ENCODE assay signal across 13 mouse cellular contexts in genomic region chr2:168669762-168670161, GRCm38 (mm10).
A peak's percentile ranks its signal among the peaks of the same experiment; 100 is the strongest.
DNase-seq lines count a peak whose midpoint lies in the region; ATAC-seq and TF ChIP-seq lines count a peak whose summit lies in the region.
"Had no signal": no experiment of that assay in that cellular context is flagged by ENCODE, and none has a peak within 500 bp of the region (broad histone marks: within the 10 kb centered on the region; RNA-seq: fewer than 3 reads in every experiment).

No protein-coding gene starts in this region.

- no peak for TF ChIP-seq POLR2A in thymus, adult 2 months (IDR thresholded peaks at IDR 0.05; ENCODE audit: control insufficient read depth, extremely low read depth, insufficient read depth, low read length, poor library complexity)

- no peak overlapping the region for H3K27ac ChIP-seq in intestine, postnatal 0 days (ENCODE audit: low read depth, low read length)
- no peak overlapping the region for H3K27ac ChIP-seq in intestine, embryonic 15.5 days
- H3K27ac ChIP-seq in midbrain, embryonic 10.5 days (replicated peaks), result 0 out of 2 replicates have a peak overlapping the region, but pooled peaks have one; percentile 3
- no peak overlapping the region for H3K27ac ChIP-seq in midbrain, embryonic 16.5 days (ENCODE audit: low read length)
- no peak overlapping the region for H3K27ac ChIP-seq in thymus, adult 2 months (ENCODE audit: control insufficient read depth, insufficient read depth, low read length)
- H3K27ac ChIP-seq: embryonic facial prominence, embryonic 12.5 days had no signal

- no peak overlapping the region for H3K9ac ChIP-seq in intestine, postnatal 0 days (ENCODE audit: low read depth, low read length)
- no peak overlapping the region for H3K9ac ChIP-seq in intestine, embryonic 15.5 days
- H3K9ac ChIP-seq in midbrain, embryonic 16.5 days (ENCODE audit: low read depth, low read length), result no peak overlapping the region
- H3K9ac ChIP-seq: embryonic facial prominence, embryonic 12.5 days had no signal

- ATAC-seq in intestine, postnatal 0 days, result no peak
- ATAC-seq in intestine, embryonic 15.5 days, result no peak
- ATAC-seq in midbrain, embryonic 16.5 days, result no peak
- ATAC-seq in erythroblast, adult 5-6 weeks (replicated peaks; ENCODE audit: low FRiP score, poor library complexity, severe bottlenecking), result no peak
- ATAC-seq: intestine, embryonic 16.5 days had no signal

- no peaks in the 10 kb centered on the region for H3K9me3 ChIP-seq in intestine, postnatal 0 days (ENCODE audit: control insufficient read depth)
- H3K9me3 ChIP-seq in intestine, embryonic 15.5 days, result no peaks in the 10 kb centered on the region
- H3K9me3 ChIP-seq in midbrain, embryonic 10.5 days (replicated peaks), result no peaks in the 10 kb centered on the region
- H3K9me3 ChIP-seq in midbrain, embryonic 16.5 days (replicated peaks; ENCODE audit: control insufficient read depth, low read length, poor library complexity, severe bottlenecking), result no peaks in the 10 kb centered on the region
- H3K9me3 ChIP-seq: embryonic facial prominence, embryonic 12.5 days had no signal

- no peak overlapping the region for H3K4me2 ChIP-seq in intestine, postnatal 0 days (replicated peaks; ENCODE audit: low read depth)
- H3K4me2 ChIP-seq in intestine, embryonic 15.5 days (replicated peaks), result no peak overlapping the region
- H3K4me2 ChIP-seq in midbrain, embryonic 16.5 days (ENCODE audit: low read length), result no peak overlapping the region
- H3K4me2 ChIP-seq: embryonic facial prominence, embryonic 12.5 days had no signal

- TF ChIP-seq CTCF in intestine, postnatal 0 days (IDR thresholded peaks at IDR 0.05; ENCODE audit: low read depth), result peak; percentile 34; the same call in 1 of the 2 replicates
- no peak for TF ChIP-seq CTCF in thymus, adult 2 months (IDR thresholded peaks at IDR 0.05; ENCODE audit: borderline replicate concordance, control insufficient read depth, extremely low read depth, insufficient read depth, low read length, poor library complexity)

- peaks cover 31% of the 10 kb centered on the region for H3K36me3 ChIP-seq in intestine, postnatal 0 days (ENCODE audit: control insufficient read depth, insufficient read depth)
- peaks cover 16% of the 10 kb centered on the region; the same call in 1 of the 2 replicates for H3K36me3 ChIP-seq in intestine, embryonic 15.5 days
- peaks cover 30% of the 10 kb centered on the region for H3K36me3 ChIP-seq in midbrain, embryonic 10.5 days
- H3K36me3 ChIP-seq in midbrain, embryonic 16.5 days (ENCODE audit: control insufficient read depth, insufficient read depth, low read length), result peaks cover 31% of the 10 kb centered on the region
- no peaks in the 10 kb centered on the region for H3K36me3 ChIP-seq in thymus, adult 2 months (ENCODE audit: control insufficient read depth, insufficient read depth, low read length)

- no peaks in the 10 kb centered on the region for H3K27me3 ChIP-seq in intestine, postnatal 0 days (replicated peaks; ENCODE audit: control insufficient read depth, insufficient read depth, low read length)
- H3K27me3 ChIP-seq in intestine, embryonic 15.5 days (replicated peaks), result no peaks in the 10 kb centered on the region
- no peaks in the 10 kb centered on the region for H3K27me3 ChIP-seq in midbrain, embryonic 10.5 days (ENCODE audit: low read depth, poor library complexity, severe bottlenecking)
- no peaks in the 10 kb centered on the region for H3K27me3 ChIP-seq in midbrain, embryonic 16.5 days (ENCODE audit: control insufficient read depth, insufficient read depth, low read depth, low read length)
- no peaks in the 10 kb centered on the region for H3K27me3 ChIP-seq in thymus, adult 2 months (ENCODE audit: control insufficient read depth, insufficient read depth, low read length)
- H3K27me3 ChIP-seq: embryonic facial prominence, embryonic 12.5 days had no signal

- no peak for DNase-seq in midbrain, embryonic 10.5 days (ENCODE audit: low spot score)
- peak; percentile 14 for DNase-seq in adipocyte (ENCODE audit: low spot score)
- DNase-seq in kidney, postnatal 36 days, result peak; percentile 24 to 53
- DNase-seq in thymus, adult 2 months, result no peak
- DNase-seq: adrenal gland, postnatal 25 days; left cerebral cortex, postnatal 4 days; lung, postnatal 36 days had no signal

- WGBS in intestine, postnatal 0 days, result 77% methylated on average over 13 of the region's 13 CpGs
- WGBS in intestine, embryonic 15.5 days, result 68% methylated on average over 13 of the region's 13 CpGs
- WGBS in midbrain, embryonic 10.5 days, result 81% methylated on average over 13 of the region's 13 CpGs
- WGBS in midbrain, embryonic 16.5 days, result 76% methylated on average over 13 of the region's 13 CpGs
- WGBS in thymus, adult 2 months, result 85% methylated on average over 13 of the region's 13 CpGs

- H3K4me1 ChIP-seq in intestine, postnatal 0 days (replicated peaks; ENCODE audit: control insufficient read depth, insufficient read depth, low read length), result no peaks in the 10 kb centered on the region
- no peaks in the 10 kb centered on the region for H3K4me1 ChIP-seq in intestine, embryonic 15.5 days (replicated peaks)
- no peaks in the 10 kb centered on the region for H3K4me1 ChIP-seq in midbrain, embryonic 10.5 days
- no peaks in the 10 kb centered on the region for H3K4me1 ChIP-seq in midbrain, embryonic 16.5 days (ENCODE audit: control insufficient read depth, insufficient read depth, low read length)
- H3K4me1 ChIP-seq in thymus, adult 2 months (replicated peaks; ENCODE audit: control insufficient read depth, insufficient read depth, low read length), result no peaks in the 10 kb centered on the region
- H3K4me1 ChIP-seq: embryonic facial prominence, embryonic 12.5 days had no signal

- no peak overlapping the region for H3K4me3 ChIP-seq in intestine, postnatal 0 days (ENCODE audit: low read depth, low read length)
- H3K4me3 ChIP-seq in intestine, embryonic 15.5 days (replicated peaks), result no peak overlapping the region
- no peak overlapping the region for H3K4me3 ChIP-seq in midbrain, embryonic 10.5 days
- H3K4me3 ChIP-seq in midbrain, embryonic 16.5 days (ENCODE audit: low read depth, low read length), result no peak overlapping the region
- no peak overlapping the region for H3K4me3 ChIP-seq in thymus, adult 2 months (ENCODE audit: control insufficient read depth, insufficient read depth, low read length)
- H3K4me3 ChIP-seq: embryonic facial prominence, embryonic 12.5 days had no signal

Comparison
In these comparisons a context has a peak if more than half of its experiments do, and no peak if none do; other contexts are left out.
1. DNase-seq: peak in adipocyte (single experiment) and kidney, postnatal 36 days (2 of 2); none in midbrain, embryonic 10.5 days (single experiment) and thymus, adult 2 months (single experiment).